Mouse (Mus musculus) small intestine, adult 2 months (tissue): ENCODE measurements around the gene Kcnab2.

Source experiments
- CTCF ChIP-seq: fragments of 200-500 bp; IDR thresholded peaks from 2 replicates; pipeline ENCODE4 v1.5.1; 2012; ENCODE audit warnings: low read depth, mild to moderate bottlenecking, control low read depth, inconsistent platforms, low read length, moderate library complexity, mixed read lengths; ENCODE audit not compliant: insufficient replicate concordance, insufficient read length; ENCODE audit errors: extremely low read depth
- POLR2A ChIP-seq: fragments of 200-500 bp; IDR thresholded peaks from 2 replicates; pipeline ENCODE4 v1.6.1; 2012; ENCODE audit warnings: low read depth, mild to moderate bottlenecking, control low read depth, inconsistent platforms, low read length, moderate library complexity

DNA sequence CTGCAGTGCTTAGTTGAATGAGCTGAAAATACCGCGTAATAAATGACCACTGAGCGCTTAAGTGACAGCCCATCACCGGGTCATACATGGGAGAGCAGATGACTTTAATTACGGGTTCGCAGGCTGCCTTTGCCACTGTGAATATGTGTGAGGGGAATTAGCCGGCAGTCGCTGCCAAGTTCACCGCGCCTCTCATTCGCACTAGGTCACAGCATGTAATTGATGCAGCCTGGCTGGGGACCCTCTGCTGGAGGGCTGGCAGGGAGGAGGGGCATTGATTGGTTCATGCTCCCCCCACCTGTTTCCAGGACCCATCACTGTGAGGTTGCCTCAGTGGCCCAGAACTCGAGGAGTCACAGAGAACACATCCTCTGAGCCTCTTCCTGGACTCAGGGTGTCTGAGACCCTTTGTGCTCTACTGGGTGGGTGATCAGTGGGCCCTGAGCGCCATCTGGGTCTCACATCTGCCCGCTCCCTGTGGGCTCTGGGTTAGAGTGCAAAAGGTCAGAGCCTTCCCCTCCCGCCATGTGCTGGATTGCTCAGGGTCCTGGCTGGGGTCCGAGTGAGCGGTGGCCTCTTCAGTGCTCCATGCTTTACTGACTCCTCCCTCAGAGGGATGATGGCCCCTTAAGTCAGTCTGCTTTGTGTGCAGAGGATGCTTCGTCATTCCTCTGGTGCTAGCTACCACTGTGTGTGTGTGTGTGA is 34.7 kb upstream of the Kcnab2 start:
- TF ChIP-seq POLR2A = no peak
- TF ChIP-seq CTCF = no peak
